Mouse (Mus musculus): ENCODE results near the gene Gm33543. TPM values are rescaled to one million over a fixed set of nuclear protein-coding genes. Genes with fewer than 3 reads are reported as not detected.

Gene Gm33543
- 1 to 10 TPM in 2 of 4 experiments, under 1 TPM in 2; 0.32 to 2.0 (median 1.4) TPM for total RNA-seq (2022)

DNA sequence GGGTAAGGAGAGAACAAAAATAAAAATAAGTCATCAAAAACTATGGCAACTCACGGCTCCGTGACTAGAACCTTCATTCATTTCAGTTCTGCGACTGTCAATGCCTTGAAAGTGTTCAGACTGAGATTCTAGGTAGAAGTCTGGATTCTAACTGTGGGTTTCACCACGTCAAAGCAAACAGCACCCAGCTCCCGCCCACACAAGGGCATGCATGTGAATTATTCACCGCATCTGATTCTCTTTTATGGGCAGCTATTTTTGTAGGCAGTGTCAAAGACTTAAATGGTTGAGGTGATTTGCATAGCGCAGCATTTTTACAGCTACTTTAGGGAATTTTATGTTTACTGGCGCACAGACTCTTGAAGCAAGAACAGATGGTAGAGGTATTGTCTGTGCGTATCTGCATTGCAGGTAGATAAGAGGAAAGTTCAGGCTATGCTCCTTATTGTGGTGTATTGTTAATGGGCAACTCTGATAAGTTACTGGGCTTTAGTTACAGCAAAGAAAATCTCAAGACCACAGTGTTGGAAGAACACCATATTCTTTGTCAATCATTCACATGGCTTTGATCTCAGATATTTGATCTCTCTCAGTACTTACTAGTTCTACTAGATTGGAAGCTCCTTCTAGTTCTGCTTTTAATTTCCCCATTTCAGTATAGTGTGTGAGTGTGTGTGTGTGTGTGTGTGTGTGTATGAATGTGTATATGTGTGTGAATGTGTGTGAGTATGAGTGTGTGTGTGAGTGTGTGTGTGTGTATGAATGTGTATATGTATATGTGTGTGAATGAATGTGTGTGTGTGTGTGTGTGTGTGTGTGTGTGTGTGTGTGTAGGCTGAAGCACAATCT lies at the start of gene Gm33543:
Gene Gm33543, minus strand, starts transcription at position 142 of the 849 bp plus-strand sequence.
- no peak for DNase-seq (ENCODE audit: low spot score in 2 of 2)

DNA sequence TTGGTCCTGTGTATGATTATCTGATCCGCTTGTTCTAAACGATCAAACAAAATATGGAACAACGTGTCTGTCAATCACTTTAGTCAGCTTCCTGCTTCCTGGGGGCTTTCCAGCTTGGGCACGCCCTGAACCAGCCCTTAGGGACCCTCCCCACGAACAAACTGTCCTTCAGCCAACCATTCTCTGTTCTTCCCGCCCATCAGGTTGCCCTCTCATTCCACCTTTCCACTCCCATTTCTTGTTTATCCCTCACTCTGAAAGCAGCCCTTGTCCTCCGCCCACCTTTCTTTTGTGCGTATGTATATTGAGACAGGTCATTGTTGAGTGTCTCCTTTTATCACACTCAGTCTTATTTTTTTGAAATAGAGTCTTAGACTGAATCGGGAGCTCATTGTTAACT lies 49.4 kb upstream of the Gm33543 start:
- no peak for DNase-seq (ENCODE audit: low spot score in 2 of 2)

DNA sequence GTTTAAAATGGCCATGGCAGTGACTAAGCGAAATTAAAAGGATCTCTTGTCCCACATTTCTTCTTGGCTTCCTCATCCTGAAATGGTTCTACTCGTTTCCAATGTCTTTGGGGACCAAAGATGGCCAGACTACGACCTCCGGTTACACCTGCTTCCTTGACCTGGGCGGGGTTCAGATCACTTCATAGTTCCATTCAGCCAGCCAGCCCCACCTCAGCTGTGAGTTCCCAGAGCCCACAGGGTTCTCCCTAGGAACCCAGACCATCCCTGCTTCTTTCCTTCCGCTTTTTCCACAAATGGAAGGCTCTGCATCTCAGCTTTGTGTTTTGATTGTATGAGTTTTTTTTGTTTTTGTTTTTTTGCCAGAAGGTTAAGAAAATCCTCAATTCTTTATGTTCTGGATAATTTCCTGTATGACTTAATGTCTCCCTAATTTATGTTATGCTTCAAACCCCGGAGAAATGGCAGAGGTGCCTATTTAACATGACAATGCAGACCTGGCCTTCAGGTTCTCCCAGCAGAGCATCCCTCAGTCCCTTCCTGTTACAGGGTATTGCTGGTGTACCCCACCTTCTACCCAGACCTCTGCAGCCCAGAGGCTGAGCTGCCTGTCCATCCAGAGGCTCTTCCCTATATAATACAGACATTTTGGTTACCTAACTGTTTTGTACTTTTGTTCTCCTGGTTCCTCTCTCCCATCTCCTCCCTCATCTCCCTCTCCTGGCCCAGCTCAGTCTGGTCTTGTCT lies 48.7 kb upstream of the Gm33543 start:
- DNase-seq (ENCODE audit: low spot score in 2 of 2), result no peak

DNA sequence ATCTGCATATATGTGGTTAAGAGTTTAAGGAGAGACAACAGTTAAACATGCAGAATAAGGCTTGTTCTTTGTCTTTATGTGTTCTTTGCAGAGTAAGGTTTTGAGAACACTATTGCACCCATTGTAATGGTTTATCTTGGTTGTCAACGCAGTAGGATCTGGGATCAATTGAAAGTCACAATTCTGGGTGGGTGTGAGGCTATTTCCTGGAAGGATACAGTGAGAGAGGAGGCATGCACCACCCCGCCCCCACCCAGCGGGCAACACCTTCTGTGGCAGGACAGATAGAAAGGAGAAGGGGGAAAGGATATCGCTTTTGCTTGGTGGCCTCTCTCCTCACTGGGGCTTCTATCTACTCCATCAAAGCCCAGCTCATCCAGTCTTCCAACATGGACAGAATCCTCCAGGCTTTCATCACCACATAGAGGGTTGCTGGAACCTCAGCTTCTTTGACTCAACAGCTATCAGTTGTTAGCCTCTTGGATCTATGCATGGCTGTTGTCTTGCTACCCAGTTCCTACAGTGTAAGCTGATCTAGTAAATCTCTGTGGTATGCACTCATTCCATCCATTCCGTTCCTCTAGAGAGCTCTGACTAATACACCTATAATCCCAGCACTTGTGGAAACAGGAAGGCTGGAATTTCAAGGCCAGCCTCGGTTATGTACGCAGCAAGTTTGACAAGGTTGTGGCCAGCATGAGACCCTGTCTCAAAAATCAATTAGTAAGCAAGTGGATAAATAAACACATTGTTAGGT lies 41.2 kb upstream of the Gm33543 start:
- DNase-seq (ENCODE audit: low spot score in 2 of 2), result no peak

DNA sequence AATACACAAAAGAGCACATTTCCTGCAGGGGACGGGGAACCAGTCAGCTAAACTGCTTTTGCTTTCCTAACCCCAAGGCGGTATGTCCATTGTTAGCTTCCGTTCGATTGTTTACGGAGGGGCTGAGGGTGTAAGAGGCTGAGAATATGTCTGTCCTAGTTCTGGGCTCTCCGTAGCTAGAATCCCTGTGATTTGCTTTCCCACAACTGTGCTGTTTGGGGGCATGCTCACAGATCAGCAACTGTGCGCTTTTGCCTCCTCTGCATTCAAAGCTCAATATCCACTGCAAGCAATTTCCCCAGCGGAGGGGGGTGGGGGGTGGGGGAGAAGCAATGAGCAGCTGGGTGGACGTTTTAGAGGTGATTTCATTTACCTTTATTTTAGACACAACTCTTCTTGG lies 39.3 kb upstream of the Gm33543 start:
- DNase-seq (ENCODE audit: low spot score in 2 of 2), result no peak

DNA sequence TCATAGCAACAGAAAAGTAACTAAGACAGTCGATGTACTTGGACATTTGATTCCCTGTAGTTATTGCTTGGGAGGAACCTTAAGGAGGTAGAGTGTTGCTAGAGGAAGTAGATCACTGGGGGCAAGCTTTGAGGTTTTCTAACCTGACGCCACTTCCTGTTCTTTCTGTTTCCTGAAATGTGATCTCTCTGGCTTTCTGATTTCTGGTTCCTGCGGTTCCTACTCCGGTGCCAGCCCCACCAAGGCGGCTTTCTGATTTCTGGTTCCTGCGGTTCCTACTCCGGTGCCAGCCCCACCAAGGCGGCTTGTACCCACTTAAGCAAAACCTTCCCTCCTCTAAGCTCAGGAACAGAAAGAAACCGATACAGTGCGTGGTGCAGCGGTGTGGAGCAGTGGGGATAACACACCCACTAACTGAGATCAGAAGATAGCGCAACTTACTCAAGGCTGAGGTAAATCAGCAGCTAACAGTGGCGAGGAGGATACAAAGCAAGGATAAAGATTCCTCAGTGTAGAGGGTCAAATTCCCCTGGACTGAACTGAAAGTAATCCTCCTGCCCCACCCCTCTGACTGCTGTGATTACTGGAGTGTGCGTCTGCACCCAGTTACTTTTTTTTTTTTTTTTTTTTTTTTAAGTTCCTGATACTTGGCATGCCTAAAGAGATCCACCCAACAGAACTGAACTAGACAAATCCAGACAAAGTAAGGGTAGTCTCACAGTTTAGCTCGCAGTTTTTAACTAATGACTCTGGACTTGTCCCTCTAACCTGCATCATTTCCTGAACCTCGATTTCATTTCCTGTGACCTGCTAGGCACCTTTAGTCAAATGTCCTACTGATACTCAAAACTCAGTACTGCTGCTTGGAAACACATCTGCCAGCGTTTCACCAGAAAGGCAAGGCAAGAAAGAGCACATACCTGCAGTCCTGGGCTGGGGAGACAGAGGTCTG lies 37.5 kb upstream of the Gm33543 start:
- DNase-seq (ENCODE audit: low spot score in 2 of 2), result no peak

DNA sequence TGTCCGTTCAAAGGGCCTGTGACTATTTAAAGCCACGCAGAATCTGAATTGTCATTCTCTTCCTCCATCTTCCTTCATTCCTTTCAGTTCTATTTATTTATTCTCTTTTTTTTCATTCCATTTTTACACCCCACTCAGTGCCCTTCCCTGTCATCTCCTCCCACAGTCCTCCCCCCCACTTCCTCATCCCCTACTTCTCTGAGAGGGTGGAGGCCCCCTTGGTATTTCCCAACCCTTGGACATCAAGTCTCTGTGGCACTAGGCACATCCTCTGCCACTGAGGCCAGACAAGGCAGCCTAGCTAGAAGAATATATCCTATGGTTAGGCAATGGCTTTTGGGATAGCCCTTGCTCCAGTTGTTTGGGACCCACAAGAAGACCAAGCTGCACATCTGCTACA lies 28.1 kb upstream of the Gm33543 start:
- DNase-seq (ENCODE audit: low spot score in 2 of 2), result no peak

DNA sequence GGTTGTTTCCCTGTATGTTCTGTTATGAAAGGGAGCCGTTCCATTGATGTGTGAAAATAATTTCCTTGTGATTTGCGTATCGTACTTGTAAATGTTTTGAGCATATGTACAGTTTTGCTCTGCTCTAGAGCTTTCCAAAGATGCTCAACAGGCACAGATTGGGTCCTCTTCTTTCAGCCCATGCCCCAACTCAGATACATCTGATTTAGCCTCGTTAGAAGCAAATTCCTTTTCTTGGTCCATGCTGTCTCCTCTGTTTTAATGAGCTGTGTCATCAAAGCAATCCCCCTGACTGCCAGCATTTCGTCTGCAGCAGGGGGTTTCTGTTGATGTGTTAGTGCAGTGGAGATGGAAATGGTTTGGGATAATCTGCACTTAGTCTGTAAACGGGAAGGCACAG lies 25.6 kb upstream of the Gm33543 start:
- no peak for DNase-seq (ENCODE audit: low spot score in 2 of 2)

DNA sequence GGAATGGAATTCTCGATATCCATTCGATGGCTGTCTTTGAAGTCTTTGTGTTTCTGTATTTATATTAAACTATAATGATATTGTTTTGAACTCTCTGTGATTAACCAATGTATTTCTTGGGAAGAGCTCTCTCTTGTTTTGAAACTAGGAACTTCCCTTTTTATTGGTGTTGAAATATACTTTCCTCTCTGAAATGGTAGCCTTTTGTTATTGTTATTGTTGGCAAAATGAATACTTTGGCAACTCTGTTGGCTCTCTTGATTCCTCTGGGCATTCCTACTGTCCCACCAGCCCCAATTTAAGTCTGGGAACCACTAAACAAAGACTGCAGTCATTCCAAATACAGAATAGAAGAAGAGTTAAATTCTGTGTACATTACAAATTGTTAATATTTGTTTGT lies 24.9 kb upstream of the Gm33543 start:
- no peak for DNase-seq (ENCODE audit: low spot score in 2 of 2)

DNA sequence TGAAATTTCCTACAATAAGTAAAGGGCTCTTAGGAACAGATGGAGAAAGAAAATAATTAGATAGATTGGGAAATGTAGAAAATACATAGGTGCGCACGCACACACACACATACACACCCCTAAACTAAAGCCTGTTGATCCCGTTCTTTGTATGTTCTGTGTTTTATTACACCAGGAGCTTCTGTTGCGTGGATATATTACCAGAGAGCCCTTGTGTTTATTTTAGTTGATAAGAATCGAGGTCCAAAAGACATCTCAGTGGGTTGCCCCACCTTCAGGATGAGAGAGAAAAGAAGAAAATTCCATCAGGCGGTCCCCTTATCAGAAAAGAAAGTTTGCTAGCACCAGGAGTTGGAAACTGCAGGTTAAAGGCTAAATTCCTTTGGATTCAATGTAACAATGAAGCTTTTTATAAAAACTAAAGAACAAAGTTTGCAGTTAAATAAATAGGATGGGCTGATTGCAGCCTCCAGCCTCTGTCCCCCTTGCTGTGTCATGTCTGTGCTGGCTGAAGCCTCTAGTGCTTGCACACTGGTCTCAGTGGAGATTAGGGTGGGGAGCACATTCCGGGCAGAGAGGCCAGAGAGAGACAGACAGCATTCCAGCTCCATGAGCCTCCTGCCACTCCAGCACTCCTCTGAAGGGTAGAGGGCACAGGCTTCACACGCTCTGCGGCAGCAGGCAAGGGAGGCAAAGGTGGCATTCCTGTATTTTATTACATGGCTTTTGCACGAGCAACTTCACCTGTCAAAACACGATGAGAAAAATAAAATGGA lies 21.8 kb upstream of the Gm33543 start:
- no peak for DNase-seq (ENCODE audit: low spot score in 2 of 2)

DNA sequence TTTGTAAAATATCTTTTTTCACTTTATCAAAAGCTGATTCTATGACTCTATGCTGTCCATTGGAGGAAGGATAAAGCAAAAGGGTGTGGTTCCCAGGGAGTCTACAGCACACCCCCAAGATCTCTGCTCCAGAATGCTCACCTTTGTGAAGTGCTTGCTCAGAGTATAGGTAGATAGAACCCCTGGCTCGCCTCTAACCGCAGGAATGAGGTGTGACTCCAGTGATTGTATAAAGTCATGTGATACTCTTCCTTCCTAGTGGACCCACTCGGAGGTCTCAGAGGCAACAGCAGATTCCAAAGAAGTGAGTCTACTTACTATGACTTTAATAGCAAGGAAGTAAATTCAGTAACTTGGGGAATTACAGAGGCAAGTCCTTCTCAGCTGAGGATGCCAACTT lies 19.9 kb upstream of the Gm33543 start:
- no peak for DNase-seq (ENCODE audit: low spot score in 2 of 2)

DNA sequence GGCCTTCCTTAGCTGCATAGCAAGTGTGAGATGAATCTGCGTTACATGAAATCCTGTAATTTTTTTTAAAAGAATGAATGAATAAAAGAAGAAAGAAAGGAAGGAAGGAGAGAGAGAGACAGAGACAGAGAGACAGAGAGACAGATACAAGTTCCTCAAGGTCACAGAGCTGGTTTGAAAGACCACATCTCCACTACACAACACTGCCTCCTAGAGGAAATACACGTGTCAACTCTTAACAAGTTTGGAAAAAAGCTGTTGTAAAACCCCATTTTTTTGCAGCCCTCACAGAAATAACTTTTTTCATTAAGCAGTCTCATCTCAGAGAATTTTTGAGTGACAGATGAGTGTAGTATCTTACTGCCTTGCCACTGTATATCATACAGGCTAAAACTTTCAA lies 15.4 kb upstream of the Gm33543 start:
- DNase-seq (ENCODE audit: low spot score in 2 of 2), result no peak

DNA sequence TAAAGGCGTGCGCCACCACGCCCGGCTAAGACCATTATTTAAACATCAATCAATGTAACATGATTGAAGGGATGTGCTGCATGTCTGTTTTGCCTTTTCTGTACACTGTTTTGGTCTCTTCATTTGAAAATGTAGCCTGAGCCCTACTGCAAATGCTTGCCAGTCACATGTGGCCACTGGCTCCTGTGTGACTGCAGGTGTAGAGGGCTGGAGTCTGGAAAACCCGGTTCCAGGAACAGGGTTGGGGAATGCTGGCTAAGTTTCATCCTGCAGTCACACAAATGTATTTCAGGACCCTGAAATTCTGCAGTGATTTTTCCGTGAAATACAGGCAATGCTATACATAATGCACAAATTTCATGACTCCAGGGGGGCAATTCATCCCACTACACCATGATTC lies 12.7 kb upstream of the Gm33543 start:
- no peak for DNase-seq (ENCODE audit: low spot score in 2 of 2)

DNA sequence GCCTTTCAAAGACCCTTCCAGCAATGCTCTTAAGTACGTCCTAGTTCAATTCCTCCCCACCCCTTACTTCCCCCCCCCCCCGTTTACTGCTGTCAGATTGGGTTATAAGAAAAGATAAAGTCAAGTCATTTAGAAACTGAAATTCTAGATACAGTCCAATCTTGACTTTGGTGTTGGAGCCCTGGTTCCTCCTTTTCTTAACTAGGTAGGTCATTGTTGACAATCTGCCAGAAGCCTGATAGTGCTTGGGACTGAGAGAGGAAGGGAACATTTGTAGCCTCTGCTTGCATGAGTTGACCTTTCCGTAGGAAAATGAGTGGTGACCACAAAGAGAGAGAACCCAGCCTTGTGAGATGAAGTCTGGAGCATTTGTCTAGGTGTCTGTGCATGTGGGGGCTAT lies 7.8 kb upstream of the Gm33543 start:
- no peak for DNase-seq (ENCODE audit: low spot score in 2 of 2)

DNA sequence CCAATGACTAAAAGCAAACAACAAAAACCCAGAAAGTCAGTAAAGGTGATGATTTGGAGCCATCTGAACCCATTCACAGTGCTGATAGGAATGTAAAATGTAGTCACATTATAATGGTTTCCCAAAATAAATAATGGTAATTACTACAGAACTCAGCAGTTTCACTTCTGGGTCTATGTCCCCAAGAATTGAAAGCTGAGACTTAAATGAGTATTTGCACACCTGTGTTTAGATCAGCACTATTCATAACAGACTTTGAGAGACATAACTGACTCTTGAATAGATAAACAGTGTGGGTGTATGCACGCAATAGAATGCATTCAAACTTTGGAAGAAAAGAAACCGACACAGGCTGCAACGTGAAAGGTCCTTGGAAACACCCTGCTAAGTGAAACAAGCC lies 4.0 kb upstream of the Gm33543 start:
- DNase-seq (ENCODE audit: low spot score in 2 of 2), result no peak

DNA sequence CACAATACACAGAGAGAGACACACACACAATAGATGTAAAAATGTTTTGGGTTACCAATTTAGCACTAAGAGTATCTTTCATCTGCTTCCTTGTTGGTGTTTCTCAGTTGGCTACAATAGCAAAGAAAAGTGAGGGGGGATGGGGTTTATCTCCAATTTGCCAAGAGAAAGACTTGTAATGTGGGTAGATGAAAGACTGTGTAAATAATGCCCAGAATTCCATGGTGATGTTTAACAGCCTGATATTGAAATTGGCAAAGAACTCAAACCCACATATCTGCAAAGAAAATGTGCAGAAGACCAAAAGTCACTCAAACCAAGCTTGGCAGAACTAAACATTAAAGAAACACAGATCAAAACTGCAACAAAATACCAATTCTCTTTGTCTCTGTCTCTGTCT lies 3.6 kb upstream of the Gm33543 start:
- DNase-seq (ENCODE audit: low spot score in 2 of 2), result no peak

DNA sequence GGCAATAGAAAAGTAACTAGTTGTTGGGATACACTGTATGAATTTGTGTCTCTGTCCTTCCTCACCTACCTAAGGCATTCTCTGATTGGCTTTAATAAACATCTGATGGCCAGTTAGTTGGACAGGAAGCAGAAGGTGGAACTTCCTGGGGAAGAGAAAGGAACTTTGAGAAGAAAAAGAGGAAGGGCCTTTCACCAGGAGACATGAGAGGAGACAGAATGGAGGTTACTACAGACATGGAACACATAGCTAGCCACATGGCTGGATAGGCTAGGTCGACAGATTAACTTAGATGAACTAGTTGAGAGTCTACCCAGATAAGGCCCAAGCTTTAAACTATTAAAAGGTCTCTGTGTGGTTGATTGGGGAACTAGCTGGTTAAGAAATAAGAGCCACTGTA lies 1.1 kb upstream of the Gm33543 start:
- no peak for DNase-seq (ENCODE audit: low spot score in 2 of 2)

DNA sequence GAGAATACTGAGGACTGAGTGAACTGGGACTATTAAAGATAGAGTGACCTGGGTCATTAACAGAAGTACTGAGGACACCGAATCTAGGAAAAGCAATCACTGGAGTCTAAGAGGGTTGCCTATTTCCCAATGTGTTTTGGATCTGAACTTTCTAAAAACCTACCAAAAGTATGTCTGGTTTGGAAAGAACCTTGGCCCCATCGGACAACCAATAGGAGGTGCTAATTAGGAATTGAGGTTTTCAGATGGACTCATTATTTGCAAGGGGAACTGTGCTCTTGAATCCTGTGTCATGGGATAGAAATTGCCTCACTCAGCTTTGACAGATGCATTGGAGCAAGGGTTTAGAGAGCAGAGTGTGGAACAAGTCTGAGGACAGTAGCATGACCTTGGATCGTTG lies 1.5 kb downstream of the Gm33543 start:
- DNase-seq (ENCODE audit: low spot score in 2 of 2), result no peak

DNA sequence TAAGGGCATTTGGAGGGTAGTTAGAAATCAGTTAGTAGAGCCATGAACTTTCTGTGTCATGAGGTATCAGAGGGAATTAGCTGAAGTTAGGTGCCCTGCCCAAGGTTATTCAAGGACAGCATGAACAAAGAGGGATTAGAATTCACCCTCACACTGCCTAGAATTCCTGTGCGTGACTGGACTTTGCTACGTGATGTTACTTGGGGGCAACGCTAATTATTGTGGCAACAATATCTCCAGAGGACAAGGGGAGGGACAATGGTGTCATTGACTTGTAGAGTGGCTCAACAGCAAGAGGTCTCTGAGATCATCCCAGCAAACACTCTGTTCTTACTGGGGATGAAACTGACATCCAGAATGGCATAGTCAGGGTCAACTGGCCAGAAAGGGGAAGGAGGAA lies 2.9 kb downstream of the Gm33543 start:
- no peak for DNase-seq (ENCODE audit: low spot score in 2 of 2)

DNA sequence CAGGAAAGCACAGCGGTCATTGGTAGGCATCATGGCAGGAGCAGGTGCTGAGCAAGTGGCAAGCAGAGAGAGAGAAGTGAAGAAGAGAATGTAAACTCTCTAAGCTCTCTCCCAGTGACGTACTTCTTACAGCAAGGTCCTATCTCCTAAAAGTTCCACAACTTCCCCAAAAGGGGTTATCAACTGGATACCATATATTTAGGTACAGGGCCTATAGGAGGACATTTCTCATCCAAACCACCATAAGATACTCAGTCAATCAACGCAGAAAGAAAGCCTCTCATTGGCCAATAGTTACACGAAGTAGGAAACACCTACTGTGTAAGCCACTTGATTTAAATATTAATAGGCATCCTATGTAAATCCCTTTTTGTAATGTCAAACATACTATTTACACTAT lies 3.7 kb downstream of the Gm33543 start:
- DNase-seq (ENCODE audit: low spot score in 2 of 2), result no peak
